Mouse (Mus musculus) adrenal gland, adult 18-20 months (tissue): ENCODE data around the gene Ube2z. TPM values are rescaled to one million over a fixed set of nuclear protein-coding genes. Genes with fewer than 3 reads are reported as not detected.

Source experiments
- DNase-seq, 2 experiments: peaks; one replicate each; pipeline ENCODE4 v3.0.0; 2021 to 2022; ENCODE audit warnings: low spot score in 2 of 2
- total RNA-seq, 2 experiments: library from RNA; stranded (reverse); gene quantifications; 1 replicate in 1 of 2; 2 replicates in 1 of 2; pipeline ENCODE4 v1.2.3; 2021

Gene Ube2z
- total RNA-seq, 2 experiments from 2014 or later: 49.3 to 57.7 TPM

- peak in 1 of 2 experiments; percentile 18 for DNase-seq
Measured at GRCm38 (mm10) chr11:96064521-96065214, 520 bp downstream of the Ube2z start.

GRCm38 (mm10) chr11:96058309-96058708 lies 6.9 kb downstream of the Ube2z start:
- no peak for DNase-seq

DNA sequence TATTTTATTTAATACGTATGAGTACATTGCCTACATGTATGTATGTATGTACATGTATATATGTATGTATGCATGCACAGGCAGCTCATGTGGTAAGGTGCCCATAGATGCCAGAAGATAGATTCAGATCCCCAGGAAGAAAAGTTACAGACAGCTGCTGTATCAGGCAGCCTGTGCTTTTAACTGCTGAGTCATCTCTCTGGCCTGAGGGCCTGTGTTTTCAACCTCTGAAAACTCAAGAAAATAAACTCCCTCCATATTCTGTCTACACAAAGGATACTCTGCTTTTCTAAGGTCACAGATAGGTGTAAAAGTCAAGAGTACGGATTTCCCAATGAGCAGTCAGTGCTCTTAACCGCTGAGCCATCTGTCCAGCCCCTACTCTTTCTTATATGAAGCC lies 14.3 kb downstream of the Ube2z start:
- DNase-seq: no peak

DNA sequence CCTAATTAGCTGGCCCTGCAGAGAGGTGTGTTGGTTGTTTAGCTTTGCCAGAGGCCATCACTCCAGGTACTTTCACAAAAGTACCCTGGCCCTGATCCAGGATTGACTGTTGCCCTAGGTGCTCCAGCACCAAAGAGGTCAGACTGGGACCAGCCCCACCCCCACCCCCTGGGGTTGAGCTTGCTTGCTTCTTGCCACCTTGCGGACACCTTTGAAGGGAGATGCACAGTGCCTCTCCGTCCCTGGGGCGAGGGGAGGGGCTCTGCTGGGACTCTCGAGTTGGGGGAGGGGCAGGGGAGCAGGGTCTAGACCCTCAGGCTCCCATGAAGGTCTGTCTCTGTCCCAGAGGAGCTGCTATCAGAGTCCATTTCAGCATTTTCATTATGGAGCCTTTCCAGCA lies 15.2 kb downstream of the Ube2z start:
- no peak for DNase-seq

DNA sequence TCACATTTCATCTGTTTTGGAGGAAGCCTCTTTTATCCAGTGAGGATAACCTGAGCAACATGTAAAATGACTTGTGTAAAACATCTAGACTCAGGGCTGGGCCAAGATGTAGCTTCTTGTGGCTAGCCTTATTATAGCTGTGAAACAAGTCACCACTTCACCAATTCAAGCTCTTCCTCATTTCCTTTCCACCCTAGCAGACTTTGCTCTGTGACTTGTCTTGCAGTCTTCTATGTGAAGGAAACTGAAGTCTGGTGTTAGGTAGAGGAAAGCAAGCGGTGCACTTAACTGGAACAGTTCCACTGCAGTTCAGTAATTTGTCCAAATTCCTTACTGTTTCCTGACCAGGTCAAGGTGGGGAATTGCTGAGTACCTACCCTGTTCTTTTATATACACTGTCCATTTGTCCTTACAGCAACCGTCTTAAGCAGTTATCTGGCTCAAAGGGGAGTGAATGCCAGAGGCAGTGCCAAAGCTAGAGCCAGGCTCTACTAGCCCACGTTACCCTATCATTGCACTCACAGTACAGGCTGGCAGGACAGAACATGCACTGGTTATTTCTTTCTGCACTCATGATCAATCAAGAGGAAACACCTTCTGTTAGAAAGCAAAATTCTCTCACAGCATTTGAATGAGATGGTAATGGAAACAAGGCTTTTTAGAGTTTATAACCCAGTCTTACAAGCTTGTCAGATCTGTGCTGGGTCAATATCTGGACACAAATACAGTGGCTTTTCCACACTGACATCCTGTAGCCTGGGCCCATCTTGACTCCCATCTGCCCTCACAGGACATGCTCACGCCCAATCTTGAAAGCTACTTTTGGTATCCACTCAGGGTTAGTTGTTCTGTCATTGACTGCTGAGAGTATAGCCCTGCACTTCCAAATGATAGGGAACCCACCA lies 17.5 kb downstream of the Ube2z start:
- DNase-seq: no peak

- DNase-seq: no peak
Measured at GRCm38 (mm10) chr11:96046793-96047192, 18.4 kb downstream of the Ube2z start.

DNA sequence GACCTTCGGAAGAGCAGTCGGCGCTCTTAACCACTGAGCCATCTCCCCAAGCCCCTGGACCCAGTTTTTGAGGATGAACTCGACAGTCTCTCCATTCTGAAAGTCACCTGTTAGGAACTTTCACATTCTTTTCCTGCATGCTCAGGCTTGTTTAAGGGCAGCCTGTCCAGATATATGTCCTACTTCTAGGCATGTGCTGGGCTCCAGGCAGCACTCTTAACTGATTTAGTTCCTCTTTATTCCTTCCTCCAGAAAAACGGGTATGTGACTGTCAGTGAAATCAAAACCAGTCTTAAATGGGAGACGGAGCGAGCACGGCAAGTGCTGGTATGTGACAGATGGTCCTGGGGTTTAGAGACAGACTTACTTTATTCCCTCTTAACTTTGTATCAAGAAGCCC lies 19.2 kb downstream of the Ube2z start:
- DNase-seq: no peak

DNA sequence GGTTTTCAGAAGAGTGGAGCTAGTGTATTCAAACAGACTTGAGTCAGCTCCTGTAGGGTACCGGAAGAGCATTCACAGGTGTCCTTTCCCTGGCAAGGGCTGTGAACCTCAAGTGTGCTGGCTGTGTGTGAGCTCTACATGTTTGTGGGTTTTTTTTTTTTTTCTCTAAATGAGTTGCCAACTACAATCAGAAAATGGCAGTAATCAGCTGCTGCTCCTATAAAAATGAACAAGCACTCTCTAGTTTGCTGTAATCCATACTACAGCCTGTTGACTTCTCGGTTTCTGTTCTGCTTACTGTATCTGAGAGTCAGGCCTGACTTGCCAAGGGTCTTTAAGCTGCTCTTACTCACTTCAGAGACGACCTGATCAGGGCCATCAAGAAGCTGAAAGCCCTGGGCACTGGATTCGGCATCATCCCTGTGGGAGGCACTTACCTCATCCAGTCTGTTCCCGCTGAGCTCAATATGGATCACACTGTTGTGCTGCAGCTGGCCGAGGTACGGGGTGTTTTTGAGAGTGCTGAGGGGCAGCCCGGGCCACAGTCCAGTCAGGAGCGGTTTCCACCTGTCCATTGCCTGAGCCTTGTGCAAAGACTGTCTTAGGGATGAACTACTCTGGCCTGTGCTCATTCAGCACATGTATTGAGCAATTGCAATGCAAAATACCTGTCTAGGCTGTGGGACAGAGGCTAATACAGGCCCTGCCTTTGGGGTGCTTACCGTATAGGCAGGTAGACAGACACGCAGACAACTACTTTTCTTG lies 20.2 kb downstream of the Ube2z start:
- no peak for DNase-seq

GRCm38 (mm10) chr11:96038560-96038959 lies 26.6 kb downstream of the Ube2z start:
- DNase-seq: no peak

DNA sequence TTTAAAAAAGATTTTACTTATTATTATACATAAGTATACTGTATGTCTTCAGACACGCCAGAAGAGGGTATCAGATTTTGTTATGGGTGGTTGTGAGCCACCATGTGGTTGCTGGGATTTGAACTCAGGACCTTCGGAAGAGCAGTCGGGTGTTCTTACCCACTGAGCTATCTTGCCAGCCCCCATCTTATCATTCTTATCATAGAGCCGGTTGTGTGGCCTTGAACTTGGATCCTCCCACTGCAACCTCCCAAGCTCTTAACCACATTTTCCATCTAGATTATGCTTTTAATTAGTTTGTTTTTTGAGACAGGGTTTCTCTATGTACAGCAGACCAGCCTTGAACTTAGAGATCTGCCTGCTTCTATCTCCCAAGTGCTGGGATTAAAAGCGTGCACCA lies 27.7 kb downstream of the Ube2z start:
- no peak for DNase-seq

GRCm38 (mm10) chr11:96035133-96035532 lies 30.1 kb downstream of the Ube2z start:
- no peak for DNase-seq

DNA sequence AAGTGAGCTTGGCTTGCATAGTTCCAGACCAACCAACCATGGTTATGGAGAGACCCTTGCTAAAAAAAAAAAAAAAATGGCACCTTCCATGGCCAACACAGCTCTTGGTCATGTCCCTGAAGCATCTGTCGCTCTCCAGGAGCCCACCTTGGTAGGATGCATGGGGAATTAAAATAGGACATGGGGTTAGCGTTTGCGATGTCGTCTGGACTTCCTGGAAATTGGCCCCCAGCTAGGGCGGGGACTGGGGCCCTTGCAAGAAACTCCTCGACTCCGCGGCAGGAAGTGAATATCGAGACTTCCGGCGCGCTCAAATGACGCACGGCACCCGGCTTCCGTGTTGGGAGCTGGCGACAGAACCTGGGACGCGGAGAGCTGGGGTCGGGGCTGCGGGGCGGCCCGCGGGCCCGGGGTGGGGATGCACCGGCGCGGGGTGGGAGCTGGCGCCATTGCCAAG lies 30.6 kb downstream of the Ube2z start, which contains the start of gene Snf8:
Gene Snf8 (plus strand): TSS at position 290 of the 457 bp plus-strand sequence.
- DNase-seq: peak; percentile 96

- DNase-seq: no peak
Measured at GRCm38 (mm10) chr11:96034116-96034515, 31.1 kb downstream of the Ube2z start.

DNA sequence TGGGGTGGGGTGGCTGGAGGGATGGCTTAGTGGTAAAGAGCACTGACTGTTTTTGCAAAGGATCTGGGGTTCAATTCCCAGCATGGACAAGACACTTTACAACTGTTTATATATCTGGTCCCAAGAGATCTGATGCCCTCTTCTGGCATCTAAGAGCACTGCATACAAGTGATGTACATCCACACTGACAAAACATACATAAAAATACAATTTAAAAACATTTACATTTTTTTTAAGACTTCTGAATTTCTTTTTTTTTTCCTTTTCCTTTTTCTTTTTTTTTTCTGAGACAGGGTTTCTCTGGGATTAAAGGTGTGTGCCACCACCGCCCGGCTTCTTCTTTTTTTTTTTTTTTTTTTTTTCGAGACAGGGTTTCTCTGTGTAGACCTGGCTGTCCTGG lies 31.9 kb downstream of the Ube2z start:
- DNase-seq: no peak

GRCm38 (mm10) chr11:96031701-96032100 lies 33.5 kb downstream of the Ube2z start:
- no peak for DNase-seq

- no peak for DNase-seq
Measured at GRCm38 (mm10) chr11:96030571-96030970, 34.6 kb downstream of the Ube2z start.

- no peak for DNase-seq
Measured at GRCm38 (mm10) chr11:96028130-96028529, 37.1 kb downstream of the Ube2z start.

DNA sequence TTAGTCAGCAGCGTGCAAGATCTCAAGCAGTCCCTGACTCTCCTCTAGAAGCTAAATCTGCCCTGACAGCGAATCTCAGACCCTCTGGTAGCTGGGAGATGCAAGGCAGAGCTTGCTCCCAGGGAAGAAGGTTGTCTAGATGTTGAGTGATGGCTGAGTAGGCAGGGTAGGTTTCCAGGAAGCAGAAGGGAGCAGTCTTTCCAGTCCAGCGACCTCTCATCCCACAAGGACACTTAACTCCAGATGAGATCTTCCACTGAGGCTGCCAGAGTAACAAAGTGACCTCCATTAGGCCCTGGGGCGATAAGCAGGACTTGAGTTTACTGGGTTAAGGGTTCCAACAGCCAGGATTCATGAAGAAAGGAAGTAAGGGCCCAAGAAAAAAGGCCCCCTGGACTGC lies 44.6 kb downstream of the Ube2z start:
- no peak for DNase-seq

DNA sequence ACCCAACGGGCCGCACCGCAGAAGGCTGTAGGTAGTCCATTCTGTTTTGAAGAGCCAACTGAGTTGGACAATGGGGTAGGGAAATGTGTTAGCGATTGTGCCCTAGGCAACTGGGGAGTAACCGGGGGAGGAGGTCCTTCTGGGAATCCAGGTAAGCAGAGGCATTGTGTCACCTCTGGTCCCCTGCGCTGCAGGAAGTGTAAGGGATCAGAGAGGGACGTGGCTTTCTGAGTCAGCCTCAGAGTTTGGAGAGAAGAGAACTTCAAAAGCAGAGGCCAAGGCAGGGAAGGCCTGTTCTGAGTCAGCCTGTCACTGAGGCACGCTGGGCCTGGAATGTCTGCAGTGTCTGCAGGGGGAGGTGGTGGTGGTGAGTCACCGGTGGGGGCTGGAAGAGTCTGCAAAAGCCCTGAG lies 47.2 kb downstream of the Ube2z start:
- peak; percentile 38 to 54 for DNase-seq

GRCm38 (mm10) chr11:96015421-96015820 lies 49.8 kb downstream of the Ube2z start:
- no peak for DNase-seq

DNA sequence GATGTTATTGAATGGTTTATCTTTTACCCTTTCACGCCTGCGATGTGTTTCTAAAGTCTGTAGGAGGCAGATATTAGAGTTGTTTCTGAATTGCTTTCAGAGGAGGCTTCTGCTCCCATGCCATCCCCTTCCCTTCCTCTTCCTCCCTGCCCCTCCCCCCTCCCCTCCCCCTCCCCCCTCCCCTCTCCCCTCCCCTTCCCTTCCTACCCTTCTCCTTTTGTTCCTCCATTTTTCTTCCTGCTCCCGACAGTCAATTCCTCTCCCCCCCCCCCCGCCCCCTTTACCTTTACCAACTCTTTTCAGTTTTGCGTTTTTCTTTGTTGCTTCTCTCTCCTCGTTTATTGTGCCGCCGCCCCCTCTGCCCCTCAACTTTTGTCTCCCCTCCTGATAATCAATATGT lies 53.2 kb downstream of the Ube2z start:
- DNase-seq: no peak
